Mouse (Mus musculus) hindbrain, embryonic 16.5 days (tissue): ENCODE measurements at regions not wholly inside any gene's neighbourhood (a gene's known extent, or its start where the extent isn't known, plus 50 kb on each side); places are given as distances from the start of the nearest gene placed in this dataset.

Source experiments
- ATAC-seq: fragments of 200-750 bp; cut with Nextera tagmentation; 2 replicates; pipeline ENCODE4 v1.8.0; 2017; ENCODE audit warnings: moderate TSS enrichment, moderate library complexity
- H3K27ac ChIP-seq: fragments of 300-500 bp; sonication (generic); 2 replicates; pipeline ENCODE4 v1.5.1; 2014; ENCODE audit warnings: low read depth, mild to moderate bottlenecking, control low read depth, low read length, moderate library complexity
- H3K27me3 ChIP-seq: fragments of 300-500 bp; sonication (generic); replicated peaks from 2 replicates; pipeline ENCODE4 v1.6.1; 2014; ENCODE audit warnings: low read length; ENCODE audit not compliant: control insufficient read depth, insufficient read depth
- H3K36me3 ChIP-seq: fragments of 300-500 bp; sonication (generic); 2 replicates; pipeline ENCODE4 v1.6.1; 2014; ENCODE audit warnings: mild to moderate bottlenecking, low read length, moderate library complexity, mixed read lengths; ENCODE audit not compliant: control insufficient read depth, insufficient read depth
- H3K4me1 ChIP-seq: fragments of 300-500 bp; sonication (generic); 2 replicates; pipeline ENCODE4 v1.6.1; 2014; ENCODE audit warnings: low read depth, low read length; ENCODE audit not compliant: control insufficient read depth, insufficient read depth
- H3K4me2 ChIP-seq: fragments of 300-500 bp; sonication (generic); 2 replicates; pipeline ENCODE4 v1.6.1; 2014; ENCODE audit warnings: mild to moderate bottlenecking, low read length, control low read depth, moderate library complexity
- H3K4me3 ChIP-seq: fragments of 300-500 bp; sonication (generic); 2 replicates; pipeline ENCODE4 v1.5.1; 2014; ENCODE audit warnings: mild to moderate bottlenecking, low read length, control low read depth, moderate library complexity
- H3K9ac ChIP-seq: fragments of 300-500 bp; sonication (generic); 2 replicates; pipeline ENCODE4 v1.6.1; 2014; ENCODE audit warnings: low read depth, mild to moderate bottlenecking, control low read depth, low read length, moderate library complexity
- H3K9me3 ChIP-seq: fragments of 300-500 bp; sonication (generic); 2 replicates; pipeline ENCODE4 v1.6.1; 2014; ENCODE audit warnings: mild to moderate bottlenecking, low read length, moderate library complexity; ENCODE audit not compliant: control insufficient read depth
- WGBS: fragments of 180-500 bp; shearing (Covaris S2); extraction: QIAGEN DNeasy Blood & Tissue Kit; methylation state at CpG from one replicate; pipeline ENCODE4 v1.1.7; 2014; 5-methylcytosine and 5-hydroxymethylcytosine counted together

GRCm38 (mm10) chr16:42592321-42592720, 251.9 kb upstream of the Gap43 start:
- Histone ChIP-seq H3K9me3 (no peaks in the 10 kb centered on the region), H3K27ac (no peak overlapping the region), H3K4me3 (no peak overlapping the region), H3K9ac (no peak overlapping the region), H3K27me3 (no peaks in the 10 kb centered on the region), H3K4me1 (no peaks in the 10 kb centered on the region), H3K4me2 (no peak overlapping the region), H3K36me3 (no peaks in the 10 kb centered on the region)
- 81% methylated on average over 3 of the region's 3 CpGs for WGBS
- ATAC-seq: no peak

GRCm38 (mm10) chr16:42591530-42591929, 251.1 kb upstream of the Gap43 start:
- Histone ChIP-seq H3K9ac (no peak overlapping the region), H3K27me3 (no peaks in the 10 kb centered on the region), H3K4me2 (no peak overlapping the region), H3K4me3 (no peak overlapping the region), H3K4me1 (no peaks in the 10 kb centered on the region), H3K36me3 (no peaks in the 10 kb centered on the region), H3K27ac (no peak overlapping the region), H3K9me3 (no peaks in the 10 kb centered on the region)
- WGBS: 84% methylated on average over 5 of the region's 5 CpGs
- no peak for ATAC-seq

GRCm38 (mm10) chr16:42586196-42586595, 245.7 kb upstream of the Gap43 start:
- no peaks in the 10 kb centered on the region for H3K36me3 ChIP-seq
- H3K4me2 ChIP-seq: no peak overlapping the region
- H3K9me3 ChIP-seq: no peaks in the 10 kb centered on the region
- no peaks in the 10 kb centered on the region for H3K27me3 ChIP-seq
- no peak overlapping the region for H3K9ac ChIP-seq
- no peak overlapping the region for H3K27ac ChIP-seq
- no peaks in the 10 kb centered on the region for H3K4me1 ChIP-seq
- no peak for ATAC-seq
- H3K4me3 ChIP-seq: no peak overlapping the region

- under 1% methylated on average over 7 of the region's 7 CpGs for WGBS
- H3K4me2 ChIP-seq: peak overlapping the region; percentile 44
- 0 out of 2 replicates have a peak overlapping the region, but pooled peaks have one; percentile 6 for H3K27ac ChIP-seq
- no peaks in the 10 kb centered on the region; the same call in 1 of the 2 replicates for H3K4me1 ChIP-seq
- H3K9me3 ChIP-seq: no peaks in the 10 kb centered on the region
- peak overlapping the region; percentile 12; the same call in 1 of the 2 replicates for H3K9ac ChIP-seq
- no peaks in the 10 kb centered on the region for H3K27me3 ChIP-seq
- peak; percentile 90 for ATAC-seq
- H3K4me3 ChIP-seq: no peak overlapping the region
- H3K36me3 ChIP-seq: no peaks in the 10 kb centered on the region
These were observed 235.1 kb upstream of the Gap43 start for GRCm38 (mm10) chr16:42575517-42575946.

- ATAC-seq: no peak
These were observed 234.5 kb upstream of the Gap43 start for GRCm38 (mm10) chr16:42574978-42575377.

GRCm38 (mm10) chr16:42570246-42570996, 230.0 kb upstream of the Gap43 start:
- H3K4me1 ChIP-seq: no peaks in the 10 kb centered on the region; the same call in 1 of the 2 replicates
- H3K27ac ChIP-seq: no peak overlapping the region
- no peak overlapping the region for H3K9ac ChIP-seq
- no peaks in the 10 kb centered on the region for H3K36me3 ChIP-seq
- H3K4me2 ChIP-seq: no peak overlapping the region
- 55% methylated on average over 6 of the region's 6 CpGs for WGBS
- H3K4me3 ChIP-seq: no peak overlapping the region
- peak; percentile 40; the same call in 1 of the 2 replicates for ATAC-seq
- no peaks in the 10 kb centered on the region for H3K9me3 ChIP-seq
- no peaks in the 10 kb centered on the region for H3K27me3 ChIP-seq

More at GRCm38 (mm10) chr16:42574978-42575377, 234.5 kb upstream of the Gap43 start:
- no peaks in the 10 kb centered on the region; the same call in 1 of the 2 replicates for H3K4me1 ChIP-seq
- H3K4me2 ChIP-seq: no peak overlapping the region
- H3K4me3 ChIP-seq: no peak overlapping the region
- no peaks in the 10 kb centered on the region for H3K36me3 ChIP-seq
- no peaks in the 10 kb centered on the region for H3K27me3 ChIP-seq
- WGBS: 19% methylated on average over 1 of the region's 1 CpGs
- no peaks in the 10 kb centered on the region for H3K9me3 ChIP-seq
- H3K27ac ChIP-seq: no peak overlapping the region
- H3K9ac ChIP-seq: no peak overlapping the region

- Histone ChIP-seq H3K27ac (no peak overlapping the region), H3K9ac (no peak overlapping the region), H3K4me2 (no peak overlapping the region), H3K4me3 (no peak overlapping the region), H3K9me3 (no peaks in the 10 kb centered on the region), H3K27me3 (no peaks in the 10 kb centered on the region), H3K4me1 (no peaks in the 10 kb centered on the region), H3K36me3 (no peaks in the 10 kb centered on the region)
- WGBS: 81% methylated on average over 2 of the region's 2 CpGs
- ATAC-seq: no peak
These were observed 228.9 kb upstream of the Gap43 start for GRCm38 (mm10) chr16:42569335-42569734.

GRCm38 (mm10) chr16:42549591-42549990, 209.1 kb upstream of the Gap43 start:
- no peak for ATAC-seq

GRCm38 (mm10) chr16:42546229-42547163, 206.0 kb upstream of the Gap43 start:
- H3K36me3 ChIP-seq: no peaks in the 10 kb centered on the region
- peak; percentile 93 for ATAC-seq
- no peaks in the 10 kb centered on the region for H3K9me3 ChIP-seq
- H3K4me1 ChIP-seq: peaks cover 5% of the 10 kb centered on the region
- H3K27ac ChIP-seq: peak overlapping the region; percentile 34
- no peak overlapping the region for H3K9ac ChIP-seq
- peak overlapping the region; percentile 20 for H3K4me2 ChIP-seq
- H3K27me3 ChIP-seq: no peaks in the 10 kb centered on the region
- 15% methylated on average over 14 of the region's 14 CpGs for WGBS
- no peak overlapping the region for H3K4me3 ChIP-seq

More at GRCm38 (mm10) chr16:42549591-42549990, 209.1 kb upstream of the Gap43 start:
- H3K27me3 ChIP-seq: no peaks in the 10 kb centered on the region
- no peak overlapping the region for H3K27ac ChIP-seq
- no peak overlapping the region for H3K4me2 ChIP-seq
- no peaks in the 10 kb centered on the region for H3K36me3 ChIP-seq
- peaks cover 5% of the 10 kb centered on the region for H3K4me1 ChIP-seq
- 55% methylated on average over 1 of the region's 1 CpGs for WGBS
- H3K9ac ChIP-seq: no peak overlapping the region
- H3K9me3 ChIP-seq: no peaks in the 10 kb centered on the region
- H3K4me3 ChIP-seq: no peak overlapping the region
